Mouse (Mus musculus) MN1 (cell line): ENCODE data around the gene Kcnk3.
A peak's percentile ranks its signal among the peaks of the same experiment; 100 is the strongest.

Experiments
- DNase-seq: peaks from one replicate; pipeline ENCODE4 v3.0.0-alpha.2; 2016; ENCODE audit warnings: low spot score

Gene Kcnk3

DNA sequence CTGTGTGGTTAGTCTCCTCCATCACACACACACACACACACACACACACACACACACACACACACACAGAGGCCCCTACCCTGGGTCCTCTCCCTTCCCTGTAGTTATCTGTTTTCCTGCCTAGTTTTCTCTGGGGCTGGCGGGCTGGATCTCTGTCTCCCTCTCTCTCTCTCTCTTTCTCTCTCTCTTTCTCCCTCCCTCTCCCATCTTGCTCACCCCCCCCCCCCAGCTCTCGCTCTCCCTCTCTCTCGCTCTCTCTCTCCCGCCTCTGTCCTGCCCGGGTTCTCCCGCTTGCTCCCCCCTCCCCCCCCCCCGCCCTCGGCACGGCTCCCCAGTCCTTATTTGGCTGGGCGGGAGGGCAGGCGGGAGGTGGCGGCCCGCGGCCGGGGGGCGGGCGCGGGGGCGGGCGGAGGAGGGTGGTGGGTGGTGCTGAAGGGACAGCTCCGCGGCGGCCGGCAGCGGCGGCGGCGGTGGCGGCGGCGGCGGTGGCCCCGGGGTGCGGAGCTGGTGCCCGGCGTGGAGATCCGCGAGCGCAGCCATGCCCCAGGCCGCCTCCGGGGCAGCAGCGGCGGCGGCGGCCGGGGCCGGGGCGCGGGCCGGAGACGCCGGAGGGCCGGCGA is at the start of gene Kcnk3:
Kcnk3 (plus strand) TSS at position 490 of the 620 bp plus-strand sequence.
- DNase-seq, result peak; percentile 71

GRCm38 (mm10) chr5:30545698-30546097 is 42.3 kb upstream of the Kcnk3 start, which contains the start of gene Cib4:
Gene Cib4 (minus strand): TSS chr5:30545836.
- DNase-seq, result no peak

GRCm38 (mm10) chr5:30548681-30549080 is 39.3 kb upstream of the Kcnk3 start:
- no peak for DNase-seq

DNA sequence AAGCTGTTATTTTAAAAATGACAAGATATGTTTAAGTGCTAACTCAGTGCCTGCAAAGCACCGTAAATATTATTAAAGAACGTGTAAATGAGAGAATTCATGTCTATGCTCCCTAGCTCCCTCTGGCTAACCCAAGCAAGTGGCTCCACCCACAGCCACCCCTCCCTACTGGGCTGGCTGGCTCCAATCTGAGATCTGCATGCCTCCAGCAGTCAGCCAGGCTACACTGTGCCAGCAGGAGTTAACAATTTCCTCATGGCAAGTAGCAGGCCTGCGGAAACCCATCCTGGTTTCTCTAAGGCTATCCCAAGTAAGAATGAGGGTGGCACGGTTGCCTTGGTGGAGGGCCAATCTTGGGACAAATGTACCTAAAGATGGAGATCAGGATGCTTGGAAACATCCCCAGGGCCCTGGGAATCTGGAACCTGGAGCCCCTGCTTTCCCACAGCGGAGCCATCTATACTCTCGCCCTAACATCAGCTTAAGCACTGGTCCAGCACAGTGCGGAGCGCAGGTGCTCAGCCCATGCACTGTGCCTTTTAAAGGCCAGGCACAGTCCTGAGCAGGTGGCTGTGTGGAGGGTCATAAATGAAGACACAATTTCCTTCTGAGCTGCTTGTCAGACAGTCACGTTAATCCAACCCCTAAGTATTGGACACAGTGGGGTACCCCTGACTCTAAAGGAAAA is 37.5 kb upstream of the Kcnk3 start:
- DNase-seq, result peak; percentile 25

GRCm38 (mm10) chr5:30551022-30551638 is 36.8 kb upstream of the Kcnk3 start:
- DNase-seq, result no peak

DNA sequence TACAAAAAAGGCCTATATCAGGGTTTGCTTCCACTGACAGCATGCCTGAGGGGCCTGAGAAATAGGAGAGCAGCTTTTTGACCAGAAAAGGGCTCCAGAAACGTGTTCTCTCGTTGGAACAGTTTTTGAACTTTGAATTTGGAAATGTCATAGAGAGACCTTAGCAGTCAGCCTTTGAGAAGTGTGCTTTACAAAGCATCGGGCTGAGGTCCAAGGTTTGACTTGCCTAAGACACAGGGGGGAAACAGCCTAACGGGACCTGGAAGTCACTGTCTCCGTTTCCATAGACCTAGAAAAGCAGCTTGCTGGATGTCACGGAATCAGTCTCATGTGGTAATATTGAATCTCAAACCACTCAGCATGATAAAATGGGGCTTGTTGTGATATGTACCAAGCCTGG is 36.0 kb upstream of the Kcnk3 start:
- DNase-seq, result no peak

DNA sequence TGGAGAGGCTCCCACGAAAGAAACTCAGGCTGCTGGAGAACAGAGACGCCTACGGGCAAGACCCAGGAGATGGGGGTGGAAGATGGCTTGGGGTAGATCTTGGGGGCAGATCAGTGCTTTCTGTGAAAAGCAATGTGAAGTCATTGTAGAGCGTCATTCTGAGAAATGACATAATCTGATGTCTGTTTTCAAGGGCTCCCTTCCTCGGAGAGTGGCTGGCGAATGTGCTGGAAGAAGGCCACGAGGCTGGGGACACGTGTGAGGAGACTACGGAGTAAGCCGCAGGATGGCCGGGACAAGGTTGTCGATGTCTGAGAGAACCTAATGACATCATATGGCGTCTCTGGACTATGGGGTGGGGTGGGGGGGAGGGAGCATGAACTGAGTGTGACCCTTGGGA is 34.0 kb upstream of the Kcnk3 start:
- DNase-seq, result no peak

DNA sequence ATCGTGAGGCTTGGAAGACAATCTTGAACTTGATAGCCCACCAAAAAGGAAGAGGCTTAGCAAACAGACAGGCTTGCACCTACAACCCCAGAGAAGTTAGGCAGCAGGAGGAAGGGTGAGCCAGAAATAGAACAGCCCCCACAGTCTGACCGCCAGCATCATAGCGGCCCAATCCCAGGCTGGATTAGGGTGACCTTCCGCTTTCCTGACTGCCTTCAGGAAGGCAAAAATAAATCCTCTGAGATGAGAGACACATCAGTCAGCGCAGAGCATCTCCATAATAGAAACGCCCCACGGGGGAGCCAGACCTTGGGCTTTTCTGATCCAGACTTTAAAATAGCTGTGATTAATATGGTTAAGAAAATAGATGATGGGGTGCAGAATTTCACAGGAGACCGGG is 33.0 kb upstream of the Kcnk3 start:
- DNase-seq, result no peak

DNA sequence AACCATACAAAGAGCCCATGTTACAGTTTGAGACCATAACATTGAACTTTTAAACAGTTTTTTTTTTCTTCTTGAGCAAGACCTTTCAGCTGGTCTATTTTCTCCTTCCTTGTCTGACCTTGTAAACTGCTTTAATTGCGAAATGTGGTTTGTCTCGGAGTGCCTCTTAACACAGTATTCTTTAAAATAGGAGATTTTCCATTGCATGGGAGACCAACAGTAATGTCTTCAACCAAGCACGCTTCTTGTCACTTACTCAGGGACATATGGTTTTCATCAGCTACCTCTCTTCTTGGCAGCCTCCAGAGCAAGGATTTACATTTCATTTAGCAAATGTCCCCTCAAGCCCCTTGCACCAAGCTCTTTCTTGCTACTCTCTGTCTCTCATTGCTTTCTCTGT is 31.7 kb upstream of the Kcnk3 start:
- no peak for DNase-seq

GRCm38 (mm10) chr5:30559421-30559820 is 28.5 kb upstream of the Kcnk3 start:
- DNase-seq, result no peak

DNA sequence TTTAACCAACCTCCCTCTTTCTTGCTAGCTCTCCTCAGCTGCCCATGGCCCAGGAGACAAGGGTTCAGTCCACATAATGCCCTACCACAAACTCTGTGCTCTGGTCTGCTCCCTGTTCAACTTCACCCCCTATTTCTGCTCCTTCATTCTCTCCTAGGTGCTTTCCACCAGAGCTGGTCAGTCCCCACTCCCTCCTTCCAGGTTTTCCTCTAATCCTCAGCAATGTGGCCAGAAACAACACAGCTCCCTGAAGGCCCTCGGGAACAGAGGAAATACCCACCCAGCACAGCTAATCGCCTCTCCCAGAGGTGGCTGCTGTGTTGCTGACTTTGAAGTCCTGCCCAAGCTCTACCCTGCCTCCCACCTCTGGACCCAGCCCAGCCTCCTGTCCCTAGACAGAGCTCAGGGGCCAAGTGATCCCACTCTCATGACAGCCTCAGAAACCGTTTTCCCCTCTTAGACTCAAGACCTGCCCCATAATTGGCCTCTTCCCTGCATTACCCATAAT is 27.9 kb upstream of the Kcnk3 start:
- DNase-seq, result no peak

DNA sequence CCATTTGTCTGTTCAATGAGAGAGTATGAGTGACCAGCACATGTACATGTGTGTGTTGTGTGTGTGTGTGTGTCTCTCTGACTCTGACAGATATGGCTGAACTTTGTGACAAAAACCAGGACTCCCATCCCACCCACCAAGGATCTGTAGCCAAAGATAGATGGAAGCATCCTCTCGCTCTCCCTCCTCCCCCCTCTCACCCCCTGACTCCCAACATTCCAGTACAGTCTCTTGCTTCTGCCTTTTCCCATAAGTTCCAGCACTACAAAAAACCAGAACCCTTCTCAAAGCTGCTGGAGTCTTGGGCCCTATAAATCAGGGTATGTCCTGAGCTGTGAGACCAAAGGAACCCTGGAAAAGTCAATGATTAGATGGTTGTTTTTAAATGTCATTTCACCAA is 19.5 kb upstream of the Kcnk3 start:
- DNase-seq, result no peak

- no peak for DNase-seq
Observed at GRCm38 (mm10) chr5:30571820-30572219, 16.1 kb upstream of the Kcnk3 start.

DNA sequence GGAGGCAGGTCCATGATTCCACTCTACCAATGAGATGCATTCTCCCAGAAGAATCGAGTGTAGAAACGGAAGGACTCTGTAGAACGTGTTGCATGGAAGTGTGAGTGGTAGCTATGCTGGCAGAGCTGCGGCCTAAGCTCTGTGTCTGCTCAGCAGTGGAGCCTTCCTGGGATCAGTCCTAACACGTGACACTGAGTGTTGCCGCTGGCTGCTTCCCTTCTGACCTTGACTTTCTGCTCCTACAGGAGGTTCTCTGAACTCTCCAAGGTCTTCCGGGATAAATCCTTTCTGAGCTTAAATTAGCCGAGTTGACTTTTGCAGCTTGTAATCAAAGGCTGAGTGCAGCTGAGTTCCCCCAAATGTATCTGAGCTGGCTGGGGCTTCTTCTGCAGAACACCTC is 13.6 kb upstream of the Kcnk3 start:
- DNase-seq, result no peak

DNA sequence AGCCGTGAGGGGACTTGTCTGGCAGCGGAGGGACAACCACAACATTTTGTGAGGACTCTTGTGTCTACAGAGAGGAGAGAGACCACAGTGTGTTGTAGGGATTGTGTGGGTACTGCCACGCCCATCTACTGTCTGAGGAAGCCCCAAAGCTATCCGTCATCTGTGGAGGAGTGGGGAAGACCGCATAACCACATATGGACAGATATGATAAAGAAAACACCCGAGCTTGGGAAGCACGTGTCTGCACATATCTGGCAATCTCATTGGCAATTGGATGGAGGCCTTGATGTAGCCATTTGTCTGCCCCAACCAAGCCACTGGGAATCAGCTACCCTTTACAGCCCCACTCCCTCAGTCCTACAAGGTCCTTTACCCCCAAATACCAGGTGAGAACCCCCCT is 11.7 kb upstream of the Kcnk3 start:
- no peak for DNase-seq

DNA sequence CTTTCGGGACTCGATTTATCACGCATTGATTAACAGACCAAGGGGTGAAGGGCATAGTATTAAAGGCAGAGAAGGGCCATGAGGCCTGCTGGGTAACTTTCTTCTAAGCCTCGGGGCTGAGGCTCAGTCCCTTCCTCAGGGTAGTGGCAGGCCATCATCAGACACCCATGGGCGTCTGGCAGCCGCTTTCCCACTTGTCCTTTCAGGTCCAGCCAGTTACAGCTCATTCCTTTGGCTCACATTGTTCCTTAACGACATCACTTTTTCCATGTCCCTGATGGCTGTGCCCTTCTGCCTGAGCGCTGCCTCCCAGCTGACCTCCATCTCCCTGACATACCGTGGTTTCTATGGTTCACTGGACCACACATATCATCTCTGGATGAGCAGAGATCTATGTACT is 10.7 kb upstream of the Kcnk3 start:
- no peak for DNase-seq

DNA sequence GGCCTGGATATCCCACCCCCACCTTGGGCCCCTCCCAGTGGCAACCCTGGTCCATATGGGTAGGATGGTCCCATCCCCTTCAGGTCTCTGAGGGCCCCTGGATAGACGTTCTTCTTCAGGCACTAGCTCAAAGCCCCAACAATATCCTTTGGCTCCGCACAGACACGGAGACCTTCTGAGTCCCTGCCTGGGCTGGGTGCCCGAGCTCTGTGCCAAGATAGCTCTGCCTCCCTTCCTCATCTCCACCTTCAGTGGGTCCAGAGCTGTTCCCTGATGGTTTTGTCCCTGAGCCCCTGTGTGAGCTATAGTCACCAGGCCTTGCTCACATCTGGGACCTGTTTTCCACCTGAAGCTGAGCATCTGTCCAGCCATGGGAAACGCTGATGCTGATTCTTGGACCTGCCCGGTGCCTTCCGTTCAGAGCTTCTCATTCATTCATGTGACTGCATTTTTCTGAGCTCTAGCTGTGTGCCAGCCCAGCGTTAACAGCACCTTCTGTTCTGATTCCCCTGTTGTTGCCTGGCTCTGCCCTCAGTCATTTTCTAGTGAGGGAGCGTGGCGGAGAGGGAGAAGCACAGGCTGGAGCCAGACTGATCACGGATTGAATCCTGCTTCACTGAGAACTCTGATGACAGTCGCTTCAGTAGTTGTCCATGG is 10.2 kb upstream of the Kcnk3 start:
- no peak for DNase-seq

DNA sequence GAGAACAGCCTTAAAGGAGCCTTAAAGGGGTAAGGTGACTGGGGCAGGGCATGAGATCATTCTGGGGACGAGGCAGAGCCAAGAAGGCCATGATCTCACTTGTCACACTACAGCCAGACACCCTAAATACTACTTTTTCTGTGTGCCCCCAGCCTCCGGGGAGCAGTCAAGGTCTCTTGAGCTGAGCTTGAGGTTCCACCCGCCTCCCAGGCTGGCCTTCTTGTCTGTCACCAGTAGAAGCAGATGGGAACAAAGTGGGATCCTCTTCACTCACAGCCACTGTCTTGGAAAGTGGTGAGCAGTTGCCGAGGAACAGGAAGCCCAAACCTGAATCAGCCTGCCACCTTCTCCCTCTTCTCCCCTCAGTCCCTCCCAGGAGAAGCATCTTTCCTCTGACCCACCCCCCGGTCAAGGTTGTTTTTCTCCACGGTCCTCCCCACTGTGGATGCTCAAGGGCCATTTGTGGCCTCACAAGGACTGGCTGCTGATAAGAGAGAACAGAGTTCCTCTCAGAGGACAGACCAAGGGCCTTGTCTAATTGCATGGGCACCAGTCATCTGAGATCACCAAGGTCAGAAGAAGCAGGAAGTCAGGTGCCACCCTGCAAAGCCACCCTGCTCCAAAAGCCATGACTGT is 9.4 kb upstream of the Kcnk3 start:
- no peak for DNase-seq

GRCm38 (mm10) chr5:30580725-30581124 is 7.2 kb upstream of the Kcnk3 start:
- peak; percentile 76 for DNase-seq

DNA sequence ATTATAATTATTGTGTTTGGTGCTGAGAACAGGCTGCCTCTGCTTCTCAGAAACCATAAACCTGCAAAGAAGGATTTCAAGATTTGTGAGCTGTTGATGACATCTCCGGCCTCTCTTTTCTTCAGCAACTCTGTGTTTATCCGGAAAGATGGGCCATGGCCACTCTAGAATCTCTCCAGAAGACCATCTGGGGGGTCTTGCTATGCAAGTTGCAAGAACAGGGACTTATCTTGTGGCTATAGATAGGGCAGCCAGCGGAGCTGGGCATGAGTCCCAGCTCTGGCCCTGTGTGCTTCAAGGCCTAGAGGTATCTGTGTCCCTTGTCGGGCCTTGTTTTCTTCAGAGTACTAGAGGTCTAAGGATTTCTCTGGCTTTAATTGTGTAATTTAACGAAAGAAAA is 6.0 kb upstream of the Kcnk3 start:
- DNase-seq, result no peak

GRCm38 (mm10) chr5:30586616-30587015 is 1.4 kb upstream of the Kcnk3 start:
- DNase-seq, result no peak

DNA sequence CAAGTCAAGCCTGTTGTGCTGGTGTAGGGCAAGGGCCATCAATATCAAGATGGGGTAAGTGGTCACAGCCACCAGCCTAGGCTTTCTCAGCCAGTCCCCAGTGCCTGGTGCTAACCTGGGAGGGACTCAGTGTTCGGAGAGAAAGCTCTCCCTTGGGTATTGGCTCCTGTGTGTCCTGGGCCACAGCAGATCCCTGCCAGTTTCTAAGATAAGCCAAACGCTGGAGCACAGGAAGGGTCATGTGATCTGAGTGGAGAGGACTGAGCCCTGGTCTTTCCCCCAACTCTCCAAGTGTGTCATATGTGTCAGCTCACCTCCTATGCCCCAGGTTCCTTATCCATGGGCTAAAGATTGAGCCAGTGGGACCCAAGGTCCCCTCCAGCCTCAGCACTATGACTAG is 869 bp upstream of the Kcnk3 start:
- peak; percentile 56 for DNase-seq
